Mouse (Mus musculus): Measurements from ENCODE around the gene Otud7b.

Gene Otud7b

DNA sequence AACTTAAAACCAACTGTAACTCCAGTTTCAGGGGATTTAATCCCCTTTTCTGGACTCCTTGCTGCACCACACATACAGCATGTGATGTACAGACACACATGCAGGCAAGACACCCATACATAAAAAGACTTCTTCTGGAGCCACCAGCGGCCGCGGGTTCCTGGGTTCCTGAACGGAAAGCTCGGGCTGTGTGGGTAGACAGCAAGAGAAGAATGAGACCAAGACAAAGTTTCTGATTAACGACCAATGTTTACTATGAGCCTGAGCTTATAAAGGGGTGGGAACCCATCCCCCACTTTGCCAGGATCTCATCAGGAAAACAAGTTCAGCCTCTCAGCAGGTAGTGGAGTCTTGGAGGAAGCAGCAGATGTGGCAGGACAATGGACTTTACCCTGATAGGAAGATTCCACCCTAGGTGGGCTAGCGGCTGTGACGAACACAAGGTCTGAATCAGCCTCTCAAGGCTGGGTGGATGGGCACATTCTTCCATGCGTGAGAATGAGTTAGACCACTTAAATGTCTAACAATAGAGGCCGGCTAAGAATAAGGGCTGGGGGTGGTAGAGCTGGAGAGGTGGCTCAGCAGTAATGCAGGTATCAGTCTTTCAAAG is 20.1 kb upstream of the Otud7b start:
- DNase-seq (ENCODE audit: low spot score in 2 of 2) = no peak

DNA sequence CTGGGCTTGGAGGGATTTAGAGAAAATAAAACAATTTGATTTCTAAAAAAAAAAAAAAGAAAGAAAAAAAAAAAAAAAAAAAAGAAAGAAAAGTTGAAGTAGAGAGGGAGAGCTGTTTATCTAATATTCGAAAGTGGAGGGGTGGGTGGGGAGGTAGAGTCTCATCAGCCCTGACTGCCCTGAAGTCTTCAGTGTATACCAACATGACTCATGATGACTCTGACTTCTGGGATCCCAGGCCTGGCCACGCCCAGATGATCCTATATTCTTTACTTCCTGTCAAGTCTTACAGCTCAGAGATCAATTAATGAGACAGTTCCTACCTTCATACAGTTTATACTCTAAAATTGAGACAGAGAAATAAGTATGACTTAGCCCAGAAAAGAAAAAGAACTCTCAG is 17.1 kb upstream of the Otud7b start:
- no peak for DNase-seq (ENCODE audit: low spot score in 2 of 2)

DNA sequence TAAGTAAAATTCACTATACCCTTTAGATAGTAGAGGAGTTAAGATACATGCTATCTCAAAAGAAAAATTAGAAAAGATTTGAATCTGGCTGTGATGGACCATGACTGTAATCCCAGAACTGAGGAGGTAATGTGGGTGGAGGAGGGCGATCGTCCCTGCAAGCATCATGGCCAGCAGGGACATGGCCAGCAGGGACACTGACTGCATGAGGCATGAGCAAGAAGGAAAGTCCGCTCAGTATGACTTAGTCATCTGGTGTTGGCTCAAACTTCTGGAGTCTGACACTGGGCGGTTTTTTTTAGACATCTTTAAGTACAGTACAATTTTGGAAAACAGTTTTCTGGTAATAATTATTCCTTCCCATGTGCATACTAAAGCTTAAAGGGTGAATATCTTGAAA is 16.5 kb upstream of the Otud7b start:
- DNase-seq (ENCODE audit: low spot score in 2 of 2) = no peak

DNA sequence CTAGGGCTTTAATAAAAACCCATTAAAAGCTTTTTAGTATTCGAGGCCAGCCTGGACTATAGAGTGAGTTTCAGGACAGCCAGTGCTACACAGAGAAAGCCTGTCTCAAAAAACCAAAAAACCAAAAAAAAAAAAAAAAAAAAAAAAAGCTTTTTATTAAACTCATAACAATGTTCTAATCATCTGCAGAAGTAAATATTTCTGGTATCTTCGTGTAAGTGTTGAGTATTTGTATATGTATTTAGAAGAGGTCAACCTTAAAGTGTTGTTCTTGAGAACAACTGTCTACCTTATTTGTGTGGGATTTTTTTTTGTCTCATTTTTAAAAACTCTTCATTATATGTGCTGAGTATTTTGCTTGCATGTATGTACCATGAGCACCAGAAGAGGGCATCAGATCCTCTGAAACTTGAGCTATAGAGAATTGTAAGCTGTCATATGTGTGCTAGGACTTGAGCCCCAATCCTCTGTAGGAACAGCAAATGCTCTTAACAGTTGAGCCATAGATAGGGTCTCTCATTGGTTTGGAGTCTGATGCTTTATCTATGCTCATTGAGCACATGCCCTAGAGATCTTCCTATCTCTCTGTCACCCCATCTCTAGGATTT is 14.3 kb upstream of the Otud7b start:
- no peak for DNase-seq (ENCODE audit: low spot score in 2 of 2)

- DNase-seq (ENCODE audit: low spot score in 2 of 2) = no peak
Observed at GRCm38 (mm10) chr3:96091146-96091545, 13.2 kb upstream of the Otud7b start.

DNA sequence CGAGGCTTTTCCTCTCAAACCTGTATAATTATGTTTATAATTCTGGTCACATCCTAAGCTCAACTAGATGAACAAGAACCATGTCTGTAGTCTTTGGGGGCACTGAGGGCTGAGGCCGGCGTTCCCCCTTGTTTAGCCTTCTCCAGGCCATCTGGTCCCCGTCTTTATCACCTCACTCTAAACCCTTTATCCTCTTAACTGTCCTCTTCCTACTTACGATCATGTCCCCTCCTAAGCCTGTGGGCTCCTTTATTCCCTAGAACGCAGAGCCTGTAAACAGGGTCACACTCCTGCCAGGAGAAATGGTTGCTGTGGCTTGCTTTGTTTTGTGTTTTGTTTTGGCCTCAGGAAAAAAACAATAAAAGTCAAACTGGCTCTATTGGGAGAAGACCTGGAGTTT is 12.4 kb upstream of the Otud7b start:
- DNase-seq (ENCODE audit: low spot score in 2 of 2) = no peak

- DNase-seq (ENCODE audit: low spot score in 2 of 2) = no peak
Observed at GRCm38 (mm10) chr3:96093509-96093908, 10.8 kb upstream of the Otud7b start.

- DNase-seq (ENCODE audit: low spot score in 2 of 2) = no peak
Observed at GRCm38 (mm10) chr3:96094203-96094602, 10.1 kb upstream of the Otud7b start.

- DNase-seq (ENCODE audit: low spot score in 2 of 2) = no peak
Observed at GRCm38 (mm10) chr3:96098168-96098567, 6.2 kb upstream of the Otud7b start.

DNA sequence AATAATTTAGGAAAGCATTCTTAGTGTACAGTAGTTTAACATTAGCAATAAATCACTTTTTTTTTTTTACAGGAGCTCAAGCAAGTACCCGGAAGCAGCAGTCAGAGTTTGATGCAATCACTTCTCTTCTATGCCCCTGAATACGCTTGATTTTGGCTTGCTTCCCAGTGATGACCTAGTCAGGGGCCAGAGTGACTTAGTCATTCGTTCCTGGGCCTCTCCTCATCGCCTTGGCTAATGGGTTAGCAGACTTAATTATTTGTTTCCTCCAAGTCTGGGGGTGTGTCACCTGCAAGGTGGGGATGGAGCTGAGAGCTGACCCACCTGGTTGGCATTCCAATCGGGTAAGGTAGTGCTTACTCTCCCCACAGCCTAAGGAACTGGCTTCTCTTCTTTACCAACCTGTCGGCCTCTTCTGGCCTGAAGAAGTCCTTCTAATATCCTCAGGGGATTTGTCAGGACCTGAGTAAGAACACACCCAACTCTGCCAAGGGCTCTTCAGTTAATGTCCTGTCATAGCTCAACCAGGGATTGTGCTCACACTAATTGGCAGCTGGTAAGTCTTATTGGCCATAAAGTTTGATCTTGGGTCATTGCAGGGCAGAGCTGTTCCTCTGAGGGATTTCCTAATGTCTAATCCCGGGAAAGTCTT is 5.6 kb upstream of the Otud7b start:
- DNase-seq (ENCODE audit: low spot score in 2 of 2) = no peak

DNA sequence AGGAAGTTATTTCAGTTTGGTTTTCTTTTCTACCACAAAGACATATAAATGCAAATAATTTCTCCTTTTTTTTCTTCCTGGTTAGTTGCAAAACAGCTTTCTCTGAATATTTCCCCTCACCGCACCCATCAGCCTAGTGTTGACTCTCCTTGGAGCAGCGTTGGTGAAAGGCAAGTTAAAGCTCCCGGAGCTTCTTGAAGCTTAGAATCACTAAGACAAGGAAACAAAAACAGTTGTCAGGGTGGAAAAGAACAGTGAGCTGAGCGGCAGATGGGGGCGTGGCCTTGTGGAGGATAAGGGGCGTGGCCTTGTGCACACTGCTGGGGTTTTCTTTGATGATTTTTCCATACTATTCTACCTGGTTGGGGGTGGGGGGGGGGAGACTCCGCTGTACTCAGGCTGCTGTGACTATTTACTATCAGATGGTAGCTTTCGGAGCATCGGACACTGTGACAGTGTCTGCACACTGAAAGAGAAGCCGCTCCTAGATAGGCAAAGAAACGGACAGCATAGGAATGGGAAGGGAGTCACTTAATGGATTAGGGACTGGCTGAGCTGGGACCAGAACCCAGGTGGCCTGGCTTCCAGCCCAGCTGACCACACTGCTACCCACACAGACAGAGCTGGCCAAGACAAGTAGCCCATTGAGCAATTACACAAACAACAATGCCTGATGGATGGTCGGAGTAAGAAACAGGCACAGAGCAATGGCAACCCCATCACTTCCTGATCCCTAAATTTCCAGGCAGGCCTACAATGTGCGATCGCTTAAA is 2.0 kb upstream of the Otud7b start:
- peak; percentile 22 to 34 for DNase-seq (ENCODE audit: low spot score in 2 of 2)

GRCm38 (mm10) chr3:96103901-96104260 is 446 bp upstream of the Otud7b start:
- no peak for DNase-seq (ENCODE audit: low spot score in 2 of 2)

GRCm38 (mm10) chr3:96105232-96105747 is 963 bp downstream of the Otud7b start:
- no peak for DNase-seq (ENCODE audit: low spot score in 2 of 2)

GRCm38 (mm10) chr3:96106151-96106550 is 1.8 kb downstream of the Otud7b start:
- no peak for DNase-seq (ENCODE audit: low spot score in 2 of 2)

DNA sequence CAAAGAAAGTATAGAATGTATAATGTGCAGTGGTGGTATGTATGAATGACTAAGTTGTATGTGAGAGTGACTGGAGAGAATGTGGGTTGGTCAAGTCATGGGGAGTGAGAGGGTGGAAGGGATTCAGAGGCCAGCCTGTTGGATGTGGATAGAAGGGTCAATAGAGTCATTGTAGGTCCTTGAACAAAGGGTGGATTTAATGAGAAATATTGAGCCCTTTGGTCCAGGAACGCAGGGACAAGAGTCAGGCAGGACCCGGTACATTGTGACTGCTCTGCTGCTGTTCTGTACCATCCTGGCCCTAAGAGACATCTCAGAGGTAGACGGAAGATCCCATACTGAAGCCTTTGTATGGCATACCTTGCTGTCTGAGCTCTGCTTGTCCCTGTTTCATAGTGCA is 4.0 kb downstream of the Otud7b start:
- DNase-seq (ENCODE audit: low spot score in 2 of 2) = no peak

- no peak for DNase-seq (ENCODE audit: low spot score in 2 of 2)
Observed at GRCm38 (mm10) chr3:96113251-96113650, 8.9 kb downstream of the Otud7b start.

DNA sequence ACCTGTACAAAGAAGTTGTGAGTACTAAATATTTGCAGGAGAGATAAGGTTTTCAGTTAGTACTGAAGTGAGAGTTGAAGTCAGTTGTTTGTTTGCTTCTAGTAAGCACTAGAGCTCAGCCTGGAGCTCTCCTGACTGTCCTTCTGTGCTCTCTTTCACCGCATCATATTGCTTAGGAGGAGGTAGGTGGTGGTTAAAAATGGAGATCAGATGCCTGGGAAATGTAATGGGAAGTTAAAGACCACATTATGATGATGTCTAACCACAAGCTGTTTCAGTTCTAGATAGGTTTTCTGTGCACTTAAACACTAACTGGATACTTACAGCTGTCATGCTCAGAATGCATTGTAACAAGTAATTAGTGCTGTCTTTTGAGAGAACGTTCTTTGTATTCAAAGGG is 13.8 kb downstream of the Otud7b start:
- no peak for DNase-seq (ENCODE audit: low spot score in 2 of 2)

DNA sequence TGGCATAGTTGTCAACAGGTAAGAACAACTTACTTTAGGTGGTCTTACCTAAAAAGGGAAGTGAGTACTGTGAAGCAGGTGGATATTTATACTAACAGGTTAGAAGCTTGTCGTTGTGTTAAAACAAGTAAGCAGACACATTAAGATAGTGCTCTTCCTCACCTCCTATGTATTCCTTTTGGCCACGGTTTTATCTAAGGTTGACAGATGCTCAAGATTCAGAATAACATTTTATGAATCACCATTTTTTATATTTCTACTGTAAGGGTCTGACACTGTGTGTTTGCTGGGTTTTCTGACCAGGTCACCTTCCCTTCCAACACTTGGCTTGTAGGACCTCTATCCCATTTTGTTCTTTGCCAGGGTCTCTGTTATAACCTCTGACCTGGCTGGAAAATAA is 14.4 kb downstream of the Otud7b start:
- DNase-seq (ENCODE audit: low spot score in 2 of 2) = no peak

GRCm38 (mm10) chr3:96124235-96124634 is 19.9 kb downstream of the Otud7b start:
- DNase-seq (ENCODE audit: low spot score in 2 of 2) = no peak

GRCm38 (mm10) chr3:96128128-96128527 is 23.8 kb downstream of the Otud7b start:
- no peak for DNase-seq (ENCODE audit: low spot score in 2 of 2)

DNA sequence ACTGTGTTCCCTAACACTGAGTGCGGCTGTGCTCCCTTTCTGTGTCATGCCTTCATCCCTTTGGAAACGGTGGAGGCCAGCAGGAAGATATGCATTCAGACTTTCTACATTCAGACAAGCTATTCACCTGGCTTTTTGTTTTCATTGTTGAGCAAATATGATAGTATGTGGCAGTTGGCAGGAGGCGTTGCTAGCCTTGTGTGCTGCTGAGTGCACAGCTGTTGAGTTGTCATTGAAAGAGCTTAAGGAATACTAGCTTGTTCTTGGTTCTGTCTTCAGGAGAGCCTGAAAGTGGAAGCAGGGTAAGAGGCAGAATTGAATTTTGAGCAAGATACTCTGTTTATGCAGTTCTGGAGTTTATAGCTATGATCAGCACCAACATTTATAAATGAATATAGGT is 28.2 kb downstream of the Otud7b start:
- no peak for DNase-seq (ENCODE audit: low spot score in 2 of 2)

GRCm38 (mm10) chr3:96133327-96133905 is 29.1 kb downstream of the Otud7b start:
- no peak for DNase-seq (ENCODE audit: low spot score in 2 of 2)

All from frontal cortex, postnatal 10 days (tissue).